Mouse (Mus musculus) G1E (cell line): ENCODE measurements around the gene Ino80.

ENCODE experiments used
- CTCF ChIP-seq: IDR thresholded peaks from 2 replicates; pipeline ENCODE4 v1.5.1; 2012; ENCODE audit warnings: low read depth, low read length, inconsistent platforms, mixed read lengths
- GATA1 ChIP-seq: IDR thresholded peaks from 2 replicates; pipeline ENCODE4 v1.6.1; 2012; ENCODE audit warnings: borderline replicate concordance, low read length, inconsistent platforms, mixed read lengths
- POLR2AphosphoS5 ChIP-seq: IDR thresholded peaks from 2 replicates; pipeline ENCODE4 v1.6.1; 2012; ENCODE audit warnings: low read depth, low read length, inconsistent platforms; ENCODE audit not compliant: insufficient replicate concordance
- TAL1 ChIP-seq: conservative IDR thresholded peaks from 2 replicates; pipeline ENCODE4 v1.6.1; 2012; ENCODE audit warnings: low read depth, low read length, inconsistent platforms, mixed read lengths

- no peak for TF ChIP-seq TAL1
- TF ChIP-seq CTCF, result no peak
- no peak for TF ChIP-seq POLR2AphosphoS5
- no peak for TF ChIP-seq GATA1
Measured at GRCm38 (mm10) chr2:119334964-119335525, 142.4 kb downstream of the Ino80 start.
